Mouse (Mus musculus) lung, embryonic 15.5 days (tissue): ENCODE results near the gene Mtmr1. TPM values are rescaled to one million over a fixed set of nuclear protein-coding genes. Genes with fewer than 3 reads are reported as not detected.
"Not testable (repeated sequence)": the region's sequence is repeated elsewhere in the genome, so short reads cannot be mapped to it uniquely, and the experiment has no call there.

Experiments
- ATAC-seq: fragments of 200-750 bp; cut with Nextera tagmentation; 2 replicates; pipeline ENCODE4 v1.8.0; 2017; ENCODE audit warnings: moderate number of reproducible peaks, borderline replicate concordance; ENCODE audit not compliant: low FRiP score, low TSS enrichment; ENCODE audit errors: extremely low read depth
- H3K27ac ChIP-seq: fragments of 300-500 bp; sonication (generic); 2 replicates; pipeline ENCODE4 v1.5.1; 2015; ENCODE audit warnings: moderate library complexity, mild to moderate bottlenecking, inconsistent platforms
- H3K27me3 ChIP-seq: fragments of 300-500 bp; sonication (generic); 2 replicates; pipeline ENCODE4 v1.6.1; 2015; ENCODE audit warnings: inconsistent platforms
- H3K36me3 ChIP-seq: fragments of 300-500 bp; sonication (generic); 2 replicates; pipeline ENCODE4 v1.6.1; 2015; ENCODE audit warnings: inconsistent platforms
- H3K4me1 ChIP-seq: fragments of 300-500 bp; sonication (generic); 2 replicates; pipeline ENCODE4 v1.6.1; 2015; ENCODE audit warnings: inconsistent platforms
- H3K4me2 ChIP-seq: fragments of 300-500 bp; sonication (generic); 2 replicates; pipeline ENCODE4 v1.6.1; 2015; ENCODE audit warnings: inconsistent platforms, mild to moderate bottlenecking, moderate library complexity
- H3K4me3 ChIP-seq: fragments of 300-500 bp; sonication (generic); 2 replicates; pipeline ENCODE4 v1.5.1; 2015; ENCODE audit warnings: mild to moderate bottlenecking, inconsistent platforms
- H3K9ac ChIP-seq: fragments of 300-500 bp; sonication (generic); 2 replicates; pipeline ENCODE4 v1.6.1; 2015; ENCODE audit warnings: inconsistent platforms
- H3K9me3 ChIP-seq: fragments of 300-500 bp; sonication (generic); 2 replicates; pipeline ENCODE4 v1.6.1; 2016; ENCODE audit warnings: inconsistent platforms
- WGBS: fragments of 180-500 bp; shearing (Covaris S2); methylation state at CpG from one replicate; pipeline ENCODE4 v1.1.7; 2015; 5-methylcytosine and 5-hydroxymethylcytosine counted together
- polyA plus RNA-seq: library from polyadenylated mRNA; unstranded; fragments of >200 nt; fragmentation: Nextera tagmentation; extraction: Ambion mirVana; gene quantifications from 2 replicates; pipeline ENCODE4 v1.2.1, GENCODE M21; 2015

Mtmr1 gene
- 8.3 and 8.4 TPM in 2 replicates for polyA plus RNA-seq

DNA sequence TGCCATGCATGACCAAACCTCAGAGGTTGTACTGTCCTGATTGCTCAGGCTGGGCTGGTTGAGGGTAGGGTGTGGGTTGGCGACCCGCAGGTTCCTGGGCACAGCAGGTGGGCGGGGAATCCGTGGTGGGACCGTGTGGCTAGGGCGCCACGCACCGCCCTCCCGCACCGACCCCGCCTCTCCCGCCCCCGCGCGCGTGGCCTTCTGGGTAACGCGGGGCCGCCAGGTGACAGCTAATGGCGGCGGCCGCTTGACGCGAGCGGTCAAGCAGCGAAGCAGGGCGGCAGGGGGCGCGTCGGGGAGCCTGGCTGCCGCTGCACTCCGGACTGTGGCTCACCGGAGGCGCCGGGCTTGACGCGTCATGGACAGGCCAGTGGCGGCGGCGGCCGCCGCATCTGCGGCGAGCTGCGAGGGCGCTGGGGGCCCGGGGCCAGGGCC is at the start of gene Mtmr1:
TSS of gene Mtmr1 (plus strand) at position 207 of the 438 bp plus-strand sequence.
- H3K36me3 ChIP-seq: no peaks in the 10 kb centered on the region
- ATAC-seq: peak; percentile 94

DNA sequence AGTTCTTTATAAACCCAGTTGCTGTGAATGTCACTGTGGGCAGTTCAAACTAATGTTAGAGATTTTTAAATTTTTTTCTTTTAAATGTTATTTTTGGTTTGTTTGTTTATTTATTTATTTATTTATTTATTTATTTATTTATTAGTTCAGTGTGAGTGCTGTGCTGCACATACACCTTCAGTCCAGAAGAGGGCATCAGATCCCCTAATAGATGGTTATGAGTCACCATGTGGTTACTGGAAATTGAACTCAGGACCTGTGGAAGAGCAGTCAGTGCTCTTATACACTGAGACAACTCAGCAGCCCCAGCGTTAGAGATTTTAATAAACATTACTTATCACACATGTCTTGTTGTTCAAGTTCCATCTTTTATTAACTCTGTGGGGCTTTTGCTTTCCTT is 12.5 kb upstream of the Mtmr1 start:
- Histone ChIP-seq H3K9ac (no peak overlapping the region), H3K9me3 (no peaks in the 10 kb centered on the region), H3K4me3 (no peak overlapping the region), H3K36me3 (no peaks in the 10 kb centered on the region), H3K4me1 (no peaks in the 10 kb centered on the region), H3K27ac (no peak overlapping the region), H3K27me3 (no peaks in the 10 kb centered on the region), H3K4me2 (no peak overlapping the region)
- 70% methylated on average over 1 of the region's 1 CpGs for WGBS
- no peak for ATAC-seq

More for the DNA sequence above, at the start of gene Mtmr1:
- no peaks in the 10 kb centered on the region for H3K4me1 ChIP-seq
- H3K27ac ChIP-seq: peak within 1 kb of the TSS; percentile 63
- H3K9ac ChIP-seq: peak within 1 kb of the TSS; percentile 58
- H3K4me2 ChIP-seq: peak within 1 kb of the TSS; percentile 70
- H3K4me3 ChIP-seq: peak within 1 kb of the TSS; percentile 64
- 20% methylated on average over 30 of the region's 47 CpGs for WGBS
- H3K9me3 ChIP-seq: no peaks in the 10 kb centered on the region
- H3K27me3 ChIP-seq: no peaks in the 10 kb centered on the region

DNA sequence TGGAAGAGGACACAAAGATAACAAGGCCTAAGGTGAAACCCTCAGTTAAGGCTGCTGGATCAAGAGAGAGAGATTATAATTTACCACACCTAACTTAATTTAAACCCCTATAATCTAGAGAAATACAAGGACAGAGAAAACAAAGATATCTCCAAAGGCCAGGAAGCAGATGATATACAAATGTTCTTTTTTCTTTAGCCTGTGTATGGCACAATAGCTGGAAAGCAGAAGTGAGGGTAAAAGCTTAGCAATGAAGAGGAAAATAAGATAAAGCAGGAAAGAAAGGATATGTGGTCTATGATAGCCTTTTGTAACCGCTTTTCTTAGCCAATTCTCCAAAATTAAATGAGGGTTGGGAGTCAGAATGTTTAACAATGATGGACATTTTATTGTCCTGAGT is 9.2 kb upstream of the Mtmr1 start:
- Histone ChIP-seq H3K27me3 (no peaks in the 10 kb centered on the region), H3K9me3 (no peaks in the 10 kb centered on the region), H3K4me2 (no peak overlapping the region), H3K36me3 (no peaks in the 10 kb centered on the region), H3K4me1 (no peaks in the 10 kb centered on the region), H3K27ac (no peak overlapping the region), H3K4me3 (no peak overlapping the region), H3K9ac (no peak overlapping the region)
- WGBS: 54% methylated on average over 1 of the region's 1 CpGs
- no peak for ATAC-seq

DNA sequence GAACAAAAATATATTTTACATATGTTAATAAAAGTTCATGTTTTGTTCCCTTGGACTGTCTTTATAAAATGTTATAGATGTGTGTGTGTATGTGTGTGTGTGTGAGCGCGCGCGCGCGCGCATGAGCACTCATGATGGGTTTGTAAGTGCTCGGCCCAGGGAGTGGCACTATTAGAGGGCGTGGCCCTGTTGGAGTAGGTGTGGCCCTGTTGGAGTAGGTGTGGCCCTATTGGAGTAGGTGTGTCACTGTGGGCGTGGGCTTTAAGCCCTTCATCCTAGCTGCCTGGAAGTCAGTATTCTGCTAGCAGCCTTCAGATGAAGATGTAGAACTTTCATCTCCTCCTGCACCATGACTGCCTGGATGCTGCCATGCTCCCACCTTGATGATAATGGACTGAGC is 2.8 kb upstream of the Mtmr1 start:
- 89% methylated on average over 10 of the region's 10 CpGs for WGBS
- not testable (repeated sequence) for H3K27me3 ChIP-seq, H3K27ac ChIP-seq, H3K4me1 ChIP-seq, H3K36me3 ChIP-seq, H3K4me3 ChIP-seq, H3K9ac ChIP-seq, H3K4me2 ChIP-seq, H3K9me3 ChIP-seq, ATAC-seq

DNA sequence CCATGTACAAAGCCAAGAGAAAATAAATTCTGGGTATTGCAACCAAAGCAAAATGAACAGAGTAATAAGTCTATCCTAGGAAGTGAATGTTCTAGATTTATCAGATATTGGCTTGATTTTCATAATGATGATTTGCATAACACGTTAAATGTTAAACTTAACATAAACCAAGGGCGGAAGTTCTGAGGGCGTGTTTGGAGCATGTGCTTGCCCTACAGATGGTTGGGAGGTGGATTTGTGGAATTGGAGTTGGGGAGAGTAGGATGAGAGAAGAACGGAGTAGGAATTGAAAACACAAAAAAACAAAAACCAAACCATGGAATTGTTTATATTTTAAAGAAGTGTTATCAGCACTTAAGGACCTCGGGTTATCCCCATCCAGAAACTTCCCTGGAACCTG is 498 bp upstream of the Mtmr1 start:
- H3K9me3 ChIP-seq: no peaks in the 10 kb centered on the region
- peak overlapping the region; percentile 64 for H3K4me3 ChIP-seq
- no peaks in the 10 kb centered on the region for H3K27me3 ChIP-seq
- WGBS: 54% methylated on average over 5 of the region's 5 CpGs
- no peak for ATAC-seq
- no peak overlapping the region for H3K27ac ChIP-seq
- no peaks in the 10 kb centered on the region for H3K36me3 ChIP-seq
- peak overlapping the region; percentile 70 for H3K4me2 ChIP-seq
- no peaks in the 10 kb centered on the region for H3K4me1 ChIP-seq
- no peak overlapping the region for H3K9ac ChIP-seq

DNA sequence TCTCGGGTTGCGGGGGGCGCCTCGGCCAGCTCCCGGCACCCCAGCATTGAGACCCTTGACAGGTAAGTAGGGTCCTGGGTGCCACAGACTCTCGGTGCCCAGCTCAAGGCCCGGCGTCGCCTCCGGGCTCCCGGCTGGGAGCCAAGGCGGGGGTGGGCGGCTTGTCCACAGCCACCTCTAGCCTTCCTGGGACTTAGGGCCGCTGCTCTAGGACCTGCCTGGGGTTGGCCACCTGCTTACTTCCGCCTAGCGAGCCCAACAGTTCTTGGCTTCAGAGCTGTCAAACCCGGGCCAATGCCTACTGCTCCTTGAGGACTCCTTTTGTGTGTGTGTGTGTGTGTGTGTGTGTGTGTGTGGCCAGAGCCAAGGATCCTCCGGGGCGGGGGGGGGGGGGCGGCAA is 451 bp downstream of the Mtmr1 start:
- no peaks in the 10 kb centered on the region for H3K4me1 ChIP-seq
- peak overlapping the region; percentile 64 for H3K4me3 ChIP-seq
- 32% methylated on average over 17 of the region's 20 CpGs for WGBS
- peak overlapping the region; percentile 58 for H3K9ac ChIP-seq
- H3K27ac ChIP-seq: peak overlapping the region; percentile 63
- no peaks in the 10 kb centered on the region for H3K9me3 ChIP-seq
- peak; percentile 46; the same call in 1 of the 2 replicates for ATAC-seq
- H3K36me3 ChIP-seq: no peaks in the 10 kb centered on the region
- no peaks in the 10 kb centered on the region for H3K27me3 ChIP-seq
- peak overlapping the region; percentile 70 for H3K4me2 ChIP-seq

DNA sequence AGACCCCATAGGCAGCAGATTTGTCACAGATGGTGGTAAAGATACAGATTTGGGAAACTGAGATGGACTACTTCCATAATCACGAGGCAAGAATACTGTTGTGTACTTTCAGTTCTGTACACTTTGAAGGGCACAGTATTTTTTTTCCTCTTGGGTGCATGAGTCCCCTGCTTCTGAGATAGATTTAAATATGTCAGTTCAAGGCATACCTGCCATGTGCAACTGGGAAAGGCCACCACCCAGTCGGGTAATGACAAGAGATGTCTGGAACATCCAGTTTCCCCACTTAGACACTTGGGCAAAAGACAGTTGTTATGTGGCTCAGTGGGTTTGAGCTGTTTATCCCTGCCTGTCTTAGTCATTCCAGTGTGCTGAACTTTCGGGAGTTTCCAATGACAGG is 950 bp downstream of the Mtmr1 start:
- no peak overlapping the region for H3K9ac ChIP-seq
- H3K4me3 ChIP-seq: peak overlapping the region; percentile 64
- H3K4me2 ChIP-seq: peak overlapping the region; percentile 70
- H3K4me1 ChIP-seq: no peaks in the 10 kb centered on the region
- 51% methylated on average over 3 of the region's 3 CpGs for WGBS
- no peaks in the 10 kb centered on the region for H3K27me3 ChIP-seq
- no peaks in the 10 kb centered on the region for H3K9me3 ChIP-seq
- H3K36me3 ChIP-seq: no peaks in the 10 kb centered on the region
- H3K27ac ChIP-seq: no peak overlapping the region
- no peak for ATAC-seq

DNA sequence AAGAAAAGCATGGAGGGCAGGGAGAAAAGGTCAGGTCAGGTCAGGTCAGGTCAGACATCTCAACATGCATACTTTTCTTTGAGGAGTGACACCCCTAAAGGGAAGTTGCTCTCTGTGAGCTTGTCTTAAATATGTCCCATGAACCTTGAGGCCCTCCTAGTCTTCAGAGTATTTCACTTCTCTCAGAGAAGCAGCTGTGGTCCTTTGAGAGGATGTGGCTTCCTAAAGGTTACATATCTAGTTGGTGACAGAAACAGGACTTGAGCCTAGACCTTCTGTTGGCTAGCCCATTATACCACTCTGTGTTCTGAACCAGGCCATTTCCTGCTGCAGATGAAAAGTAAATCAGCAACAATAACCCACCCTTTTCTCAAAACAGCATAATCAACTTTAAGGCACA is 2.4 kb downstream of the Mtmr1 start:
- no peaks in the 10 kb centered on the region for H3K4me1 ChIP-seq
- no peak overlapping the region for H3K4me2 ChIP-seq
- no peaks in the 10 kb centered on the region for H3K27me3 ChIP-seq
- no peaks in the 10 kb centered on the region for H3K36me3 ChIP-seq
- no peak overlapping the region for H3K27ac ChIP-seq
- H3K4me3 ChIP-seq: no peak overlapping the region
- no peak overlapping the region for H3K9ac ChIP-seq
- ATAC-seq: no peak
- no peaks in the 10 kb centered on the region for H3K9me3 ChIP-seq

DNA sequence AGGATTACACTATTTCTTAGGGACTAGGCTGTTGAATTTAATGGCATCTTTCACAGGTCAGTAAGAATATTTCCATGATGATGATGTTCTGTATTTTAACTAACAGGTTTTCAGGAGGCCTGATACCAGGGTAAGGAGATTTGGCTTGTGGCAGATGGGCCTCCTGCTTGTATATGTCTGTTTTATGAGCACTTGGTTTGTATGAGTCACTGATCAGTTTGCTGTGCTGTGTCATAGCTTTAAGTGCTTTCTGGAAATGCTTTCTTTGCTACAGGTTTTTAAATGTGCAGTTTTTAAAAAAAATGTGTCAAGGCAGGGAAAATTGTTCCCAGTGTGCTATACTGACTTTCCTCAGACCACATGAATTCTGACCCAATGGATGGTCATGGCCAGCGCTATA is 12.2 kb downstream of the Mtmr1 start:
- no peak for ATAC-seq
- Histone ChIP-seq H3K27ac (no peak overlapping the region), H3K4me2 (no peak overlapping the region), H3K4me1 (no peaks in the 10 kb centered on the region), H3K9ac (no peak overlapping the region), H3K9me3 (no peaks in the 10 kb centered on the region), H3K36me3 (no peaks in the 10 kb centered on the region), H3K27me3 (no peaks in the 10 kb centered on the region), H3K4me3 (no peak overlapping the region)
- 85% methylated on average over 1 of the region's 1 CpGs for WGBS

DNA sequence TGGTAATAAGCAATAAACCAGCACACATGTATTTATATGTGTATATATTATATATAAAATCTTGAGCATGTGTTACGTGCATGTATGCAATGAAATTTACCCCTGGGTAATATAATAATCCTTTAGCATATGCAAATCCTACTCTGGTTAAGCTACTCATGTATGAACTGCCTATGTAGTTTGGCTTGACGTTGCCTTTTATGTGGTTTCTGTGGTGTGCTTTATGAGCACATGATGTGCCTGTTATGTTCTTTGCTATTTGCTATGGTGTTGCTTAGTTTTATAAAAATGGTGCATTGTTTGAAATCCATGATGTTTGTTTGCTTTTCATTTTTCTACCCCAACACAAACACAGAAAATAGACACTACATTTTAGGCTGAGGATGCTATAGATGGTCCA is 13.9 kb downstream of the Mtmr1 start:
- no peak overlapping the region for H3K9ac ChIP-seq
- no peak for ATAC-seq
- H3K27ac ChIP-seq: no peak overlapping the region
- no peak overlapping the region for H3K4me2 ChIP-seq
- no peaks in the 10 kb centered on the region for H3K9me3 ChIP-seq
- no peaks in the 10 kb centered on the region for H3K27me3 ChIP-seq
- H3K4me3 ChIP-seq: no peak overlapping the region
- no peaks in the 10 kb centered on the region for H3K4me1 ChIP-seq
- H3K36me3 ChIP-seq: no peaks in the 10 kb centered on the region
- WGBS: 86% methylated on average over 2 of the region's 2 CpGs

DNA sequence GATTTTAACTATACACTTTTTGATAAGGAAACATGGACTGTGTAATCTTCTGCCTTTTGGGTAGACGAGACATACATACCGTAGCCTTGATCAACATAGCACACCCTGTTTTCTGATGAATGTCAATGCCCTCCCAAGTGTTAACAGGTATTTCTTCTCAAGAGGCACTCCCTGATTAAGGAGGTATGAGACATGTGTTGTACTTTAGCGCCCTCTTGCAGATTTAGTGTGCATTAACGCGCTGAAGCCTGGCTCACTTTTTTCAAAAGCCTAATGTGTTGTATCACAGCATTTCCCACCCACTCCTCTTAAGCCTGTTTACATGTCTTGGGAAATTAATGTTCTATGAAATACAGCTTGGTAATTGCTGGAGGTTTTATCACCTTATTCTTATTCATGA is 17.0 kb downstream of the Mtmr1 start:
- H3K9ac ChIP-seq: no peak overlapping the region
- no peaks in the 10 kb centered on the region for H3K27me3 ChIP-seq
- WGBS: 38% methylated on average over 5 of the region's 5 CpGs
- no peak overlapping the region for H3K4me3 ChIP-seq
- no peaks in the 10 kb centered on the region for H3K9me3 ChIP-seq
- ATAC-seq: no peak
- no peaks in the 10 kb centered on the region for H3K4me1 ChIP-seq
- no peaks in the 10 kb centered on the region for H3K36me3 ChIP-seq
- no peak overlapping the region for H3K27ac ChIP-seq
- H3K4me2 ChIP-seq: no peak overlapping the region

DNA sequence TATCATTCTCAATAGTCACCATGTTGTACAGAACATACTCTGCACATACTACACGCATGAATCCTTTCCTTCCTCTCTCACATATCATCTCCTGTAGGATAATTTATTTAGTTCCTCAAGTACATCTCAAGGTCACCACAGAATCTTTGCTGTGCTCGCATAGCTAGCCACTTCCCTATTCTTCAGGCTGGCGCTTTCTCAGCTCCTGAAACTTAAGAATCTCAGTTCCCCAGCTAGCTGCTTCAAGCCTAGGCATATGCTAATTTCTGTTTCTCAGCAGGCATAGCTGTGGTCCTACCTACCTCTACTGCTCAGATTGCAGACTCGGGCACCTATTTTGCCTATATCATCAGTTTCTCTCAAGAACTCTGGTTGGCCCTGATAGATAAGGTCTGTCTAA is 31.8 kb downstream of the Mtmr1 start:
- H3K4me1 ChIP-seq: no peaks in the 10 kb centered on the region
- H3K36me3 ChIP-seq: no peaks in the 10 kb centered on the region
- 68% methylated on average over 4 of the region's 4 CpGs for WGBS
- H3K9me3 ChIP-seq: no peaks in the 10 kb centered on the region
- no peaks in the 10 kb centered on the region for H3K27me3 ChIP-seq
- no peak for ATAC-seq
- no peak overlapping the region for H3K9ac ChIP-seq
- H3K4me2 ChIP-seq: no peak overlapping the region
- H3K4me3 ChIP-seq: no peak overlapping the region
- no peak overlapping the region for H3K27ac ChIP-seq

DNA sequence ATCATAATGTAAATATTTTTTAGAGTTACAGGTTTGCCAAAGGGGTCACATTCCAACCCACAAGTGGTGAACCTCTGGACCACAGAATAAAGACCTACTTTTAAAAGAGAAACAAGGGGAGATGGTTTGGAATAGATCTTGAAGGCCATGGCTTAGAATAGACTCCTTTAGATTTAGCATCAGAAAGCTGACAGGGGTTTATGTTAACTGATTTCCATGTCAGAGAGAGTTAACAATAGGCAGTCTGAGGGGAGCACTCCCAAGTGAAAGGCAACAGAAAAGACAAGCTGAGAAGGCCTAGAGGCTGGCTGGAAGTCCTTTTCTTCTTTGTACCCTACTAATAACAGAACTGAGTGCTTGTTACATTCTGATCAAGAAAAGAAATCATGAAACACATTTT is 41.7 kb downstream of the Mtmr1 start:
- H3K4me3 ChIP-seq: no peak overlapping the region
- no peak for ATAC-seq
- no peak overlapping the region for H3K4me2 ChIP-seq
- no peak overlapping the region for H3K9ac ChIP-seq
- no peaks in the 10 kb centered on the region for H3K27me3 ChIP-seq
- H3K9me3 ChIP-seq: no peaks in the 10 kb centered on the region
- no peaks in the 10 kb centered on the region for H3K36me3 ChIP-seq
- H3K27ac ChIP-seq: no peak overlapping the region
- no peaks in the 10 kb centered on the region for H3K4me1 ChIP-seq
